Mouse (Mus musculus): Measurements from ENCODE around the gene Kidins220. TPM values are rescaled to one million over a fixed set of nuclear protein-coding genes. Genes with fewer than 3 reads are reported as not detected.

The Kidins220 gene
- 100 to 1,000 TPM; 322 to 335 TPM for total RNA-seq (2021)
- long read RNA-seq, experiment 1, partial matches to known transcripts = 20 of 86 reads
- long read RNA-seq, experiment 1, other reads (novel, unspliced or antisense) = 66 of 86 reads
- long read RNA-seq, experiment 2, full-length matches to known transcripts = 1 of 81 reads
- long read RNA-seq, experiment 2, partial matches to known transcripts = 10 of 81 reads
- long read RNA-seq, experiment 2, other reads (novel, unspliced or antisense) = 70 of 81 reads

DNA sequence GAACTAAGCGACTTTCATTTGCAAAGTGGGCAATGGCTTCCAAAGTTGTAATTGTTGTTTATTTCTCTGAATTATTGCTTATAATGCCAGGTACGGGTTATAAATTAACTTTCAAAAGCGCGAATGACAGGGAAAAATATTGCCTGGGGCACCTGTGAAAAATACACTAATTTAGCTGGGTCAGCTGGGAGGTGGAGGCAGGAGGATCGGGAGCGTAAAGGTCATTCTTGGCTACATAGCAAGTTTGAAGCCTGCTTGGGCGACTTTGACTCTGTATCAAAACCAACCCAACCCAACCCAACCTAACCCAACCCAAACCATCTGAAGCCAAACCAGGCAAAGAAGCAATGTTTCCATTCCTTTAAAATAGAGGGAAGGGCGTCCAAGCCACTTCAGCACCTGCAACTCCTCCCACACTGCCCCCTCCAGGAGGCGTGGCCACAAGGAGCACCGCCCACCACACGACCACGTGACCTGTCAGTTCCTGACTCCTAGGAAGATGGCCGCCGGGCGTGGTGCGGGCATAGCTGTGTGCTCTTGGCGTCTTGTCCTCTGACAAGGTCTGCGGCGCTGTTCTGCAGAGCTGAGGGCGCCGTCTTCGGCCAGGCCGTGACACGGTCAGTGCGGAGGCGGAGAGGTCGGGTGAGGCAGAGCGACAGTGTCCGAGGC lies at the start of gene Kidins220:
Gene Kidins220 (plus strand): TSS at position 480 of the 669 bp plus-strand sequence.
- DNase-seq (ENCODE audit: low spot score in 2 of 2) = peak; percentile 93 to 96

GRCm38 (mm10) chr12:24925276-24925675 lies 49.4 kb upstream of the Kidins220 start:
- no peak for DNase-seq (ENCODE audit: low spot score in 2 of 2)

- no peak for DNase-seq (ENCODE audit: low spot score in 2 of 2)
Measured at GRCm38 (mm10) chr12:24925684-24926083, 49.0 kb upstream of the Kidins220 start.

DNA sequence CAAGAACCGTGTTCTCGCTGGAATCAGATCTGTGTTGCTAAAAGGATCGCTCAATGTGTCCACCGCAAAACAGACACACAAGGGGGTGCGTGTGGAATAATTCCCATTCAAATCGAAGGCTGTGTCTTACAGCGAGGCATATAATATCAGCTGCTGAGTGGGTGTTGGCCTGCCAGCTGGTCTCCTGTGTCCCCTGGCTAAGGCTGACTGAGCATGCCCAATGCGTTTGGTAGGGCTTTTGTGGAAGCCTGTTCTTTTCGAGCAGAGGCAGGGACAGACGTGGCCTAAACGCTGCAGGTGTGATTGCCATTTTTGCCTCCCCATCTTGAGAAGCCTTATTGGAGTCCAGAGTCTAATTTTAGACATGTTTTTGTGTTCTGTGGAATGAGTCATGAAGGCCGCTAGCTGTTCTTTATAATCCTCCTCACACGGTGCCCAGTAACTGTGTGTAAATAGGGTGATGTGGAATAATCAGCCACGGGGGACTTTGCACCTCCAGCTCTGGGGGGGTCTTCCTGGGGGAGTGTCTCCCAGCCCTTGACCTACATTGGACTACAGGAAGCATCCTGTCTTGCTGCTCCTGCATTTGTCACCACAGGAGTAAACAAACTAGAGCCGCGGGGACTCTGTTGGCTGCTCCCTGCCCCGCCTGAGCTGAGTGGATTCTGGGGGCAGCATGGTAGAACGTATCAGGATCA lies 46.5 kb upstream of the Kidins220 start:
- peak; percentile 81 to 90 for DNase-seq (ENCODE audit: low spot score in 2 of 2)

DNA sequence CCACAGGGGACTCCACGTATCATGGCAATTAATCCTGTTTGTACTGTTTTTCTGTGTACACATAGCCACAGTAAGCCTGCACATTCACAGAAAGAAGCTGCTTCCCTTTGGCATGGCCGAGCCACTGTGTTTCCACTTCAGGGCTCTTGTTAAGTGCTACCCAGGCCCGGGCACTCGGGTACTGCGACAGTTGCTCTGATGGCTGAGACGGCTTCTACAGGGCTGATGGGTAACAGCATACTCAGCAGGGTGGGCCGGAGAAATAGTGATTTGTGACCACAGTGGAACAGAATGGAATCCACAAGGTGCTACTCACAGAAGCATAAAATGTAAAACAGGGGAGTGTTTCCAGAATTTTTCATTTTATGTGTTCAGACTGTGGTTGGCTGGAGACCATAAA lies 45.7 kb upstream of the Kidins220 start:
- DNase-seq (ENCODE audit: low spot score in 2 of 2) = no peak

DNA sequence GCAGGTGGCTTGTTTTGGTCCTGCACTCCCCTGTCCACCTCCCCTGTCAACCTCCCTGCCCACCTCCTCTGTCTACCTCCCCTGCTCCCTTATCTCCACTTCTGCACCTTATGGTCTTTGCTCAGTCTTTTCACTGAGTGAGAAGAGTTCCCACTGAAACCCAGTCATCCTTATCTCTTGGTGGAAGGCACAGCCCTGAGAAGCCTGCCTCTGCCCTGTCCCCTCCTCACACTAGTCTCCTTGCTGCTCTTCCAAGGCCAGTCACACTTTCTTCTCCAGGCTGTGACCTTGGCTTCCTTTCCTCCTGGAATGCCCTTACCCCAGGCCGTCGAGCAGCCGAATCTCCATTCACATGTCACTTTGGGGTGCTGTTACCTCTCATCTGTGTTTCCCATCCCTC lies 44.0 kb upstream of the Kidins220 start:
- DNase-seq (ENCODE audit: low spot score in 2 of 2) = no peak

- DNase-seq (ENCODE audit: low spot score in 2 of 2) = no peak
Measured at GRCm38 (mm10) chr12:24932120-24932519, 42.6 kb upstream of the Kidins220 start.

GRCm38 (mm10) chr12:24933206-24933775 lies 41.4 kb upstream of the Kidins220 start:
- DNase-seq (ENCODE audit: low spot score in 2 of 2) = no peak

GRCm38 (mm10) chr12:24933996-24934395 lies 40.7 kb upstream of the Kidins220 start:
- no peak for DNase-seq (ENCODE audit: low spot score in 2 of 2)

GRCm38 (mm10) chr12:24936281-24936680 lies 38.4 kb upstream of the Kidins220 start:
- no peak for DNase-seq (ENCODE audit: low spot score in 2 of 2)

GRCm38 (mm10) chr12:24939372-24939771 lies 35.4 kb upstream of the Kidins220 start:
- DNase-seq (ENCODE audit: low spot score in 2 of 2) = no peak

- no peak for DNase-seq (ENCODE audit: low spot score in 2 of 2)
Measured at GRCm38 (mm10) chr12:24942619-24943287, 32.0 kb upstream of the Kidins220 start.

- no peak for DNase-seq (ENCODE audit: low spot score in 2 of 2)
Measured at GRCm38 (mm10) chr12:24943427-24943826, 31.3 kb upstream of the Kidins220 start.

DNA sequence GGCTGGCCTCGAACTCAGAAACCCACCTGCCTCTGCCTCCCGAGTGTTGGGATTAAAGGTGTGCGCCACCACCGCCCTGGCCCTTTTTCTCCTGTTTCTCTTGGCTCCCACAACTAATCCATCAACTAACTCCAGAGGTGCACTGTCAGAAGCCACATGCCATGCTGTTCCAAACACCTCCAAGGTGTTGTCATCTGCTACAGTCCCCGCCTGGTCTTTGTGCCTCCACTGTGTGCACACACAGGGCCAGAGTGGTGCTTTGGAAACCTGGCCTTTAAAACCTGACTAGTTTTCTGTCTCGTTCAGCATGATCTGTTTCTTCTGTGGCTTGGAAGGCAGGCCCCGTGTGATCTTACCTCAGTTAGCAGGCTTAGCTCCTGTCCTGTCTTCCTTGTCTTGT lies 30.1 kb upstream of the Kidins220 start:
- no peak for DNase-seq (ENCODE audit: low spot score in 2 of 2)

DNA sequence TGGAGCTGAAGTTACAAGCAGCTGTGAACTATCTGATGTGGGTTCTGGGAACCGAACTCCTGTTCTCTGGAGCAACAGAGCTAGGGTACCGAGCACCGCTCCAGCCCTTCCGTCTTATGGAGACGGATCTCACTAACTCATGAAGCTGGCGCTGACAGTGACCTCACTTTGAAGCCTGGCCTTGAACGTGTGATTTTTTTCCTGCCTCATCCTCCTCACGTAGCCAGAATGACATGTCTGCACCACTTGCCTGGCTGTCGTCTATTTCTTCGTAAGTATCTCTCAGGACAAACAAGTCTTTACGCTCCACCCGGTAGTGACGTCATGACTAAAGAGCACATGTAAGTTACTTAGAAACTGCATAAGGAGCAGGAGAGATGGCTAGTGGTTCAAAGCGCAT lies 27.7 kb upstream of the Kidins220 start:
- no peak for DNase-seq (ENCODE audit: low spot score in 2 of 2)

- DNase-seq (ENCODE audit: low spot score in 2 of 2) = peak in 1 of 2 experiments; percentile 58
Measured at GRCm38 (mm10) chr12:24948344-24948743, 26.4 kb upstream of the Kidins220 start.

GRCm38 (mm10) chr12:24950376-24951046 lies 24.2 kb upstream of the Kidins220 start:
- DNase-seq (ENCODE audit: low spot score in 2 of 2) = no peak

DNA sequence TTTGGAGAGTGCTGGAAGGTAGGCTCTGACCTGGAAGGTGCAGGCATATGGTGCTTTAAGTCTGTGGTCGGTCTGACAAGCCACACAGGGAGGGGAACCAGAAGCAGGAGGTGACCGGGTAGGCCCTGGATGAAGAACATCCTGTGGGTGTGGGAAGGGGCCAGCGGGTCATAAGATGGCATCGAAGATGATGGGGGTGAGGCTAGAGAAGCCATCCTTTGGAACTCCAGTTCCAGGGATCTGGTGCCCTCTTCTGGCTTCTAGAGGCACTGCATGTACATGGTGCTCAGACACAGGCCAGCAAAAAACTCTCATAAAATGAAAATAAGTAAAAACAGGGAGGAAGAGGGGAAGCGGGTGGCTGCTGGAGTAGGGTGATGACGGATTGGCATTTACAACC lies 22.6 kb upstream of the Kidins220 start:
- peak; percentile 43 to 69 for DNase-seq (ENCODE audit: low spot score in 2 of 2)

GRCm38 (mm10) chr12:24955137-24955536 lies 19.6 kb upstream of the Kidins220 start:
- no peak for DNase-seq (ENCODE audit: low spot score in 2 of 2)

- DNase-seq (ENCODE audit: low spot score in 2 of 2) = no peak
Measured at GRCm38 (mm10) chr12:24958526-24958925, 16.2 kb upstream of the Kidins220 start.

DNA sequence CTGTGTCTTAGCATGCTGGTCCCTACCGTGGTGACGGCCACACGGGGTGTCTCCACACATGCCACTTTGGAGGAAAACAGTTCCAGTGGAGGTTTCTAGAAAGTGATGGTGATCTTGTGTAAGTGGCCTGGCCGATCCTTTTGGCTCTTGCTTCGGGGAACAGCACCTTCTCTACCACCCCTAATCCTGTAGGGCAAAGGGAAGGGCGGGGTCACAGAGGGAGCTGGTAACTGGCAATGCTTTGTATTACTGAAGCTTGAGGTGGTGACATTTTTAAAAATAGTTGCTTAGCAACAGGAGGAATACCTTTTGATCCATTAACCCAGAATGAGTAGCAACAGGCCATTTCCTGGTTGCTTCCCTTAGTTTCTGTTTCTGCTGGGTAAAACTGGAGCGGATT lies 12.9 kb upstream of the Kidins220 start:
- no peak for DNase-seq (ENCODE audit: low spot score in 2 of 2)

Data from layer of hippocampus, postnatal 14 days (tissue).